Mouse (Mus musculus) lung, embryonic 16.5 days (tissue): ENCODE measurements around the gene Ednra. TPM values are rescaled to one million over a fixed set of nuclear protein-coding genes. Genes with fewer than 3 reads are reported as not detected.

Source experiments
- ATAC-seq: fragments of 200-750 bp; cut with Nextera tagmentation; 2 replicates; pipeline ENCODE4 v1.8.0; 2017; ENCODE audit warnings: low read depth, mild to moderate bottlenecking, moderate library complexity
- H3K27ac ChIP-seq: fragments of 300-500 bp; sonication (generic); 2 replicates; pipeline ENCODE4 v1.5.1; 2014; ENCODE audit warnings: mild to moderate bottlenecking, control low read depth, low read length
- H3K27me3 ChIP-seq: fragments of 300-500 bp; sonication (generic); 2 replicates; pipeline ENCODE4 v1.6.1; 2014; ENCODE audit warnings: low read depth, low read length, mixed read lengths; ENCODE audit not compliant: control insufficient read depth, insufficient read depth
- H3K36me3 ChIP-seq: fragments of 300-500 bp; sonication (generic); 2 replicates; pipeline ENCODE4 v1.6.1; 2014; ENCODE audit warnings: low read length; ENCODE audit not compliant: control insufficient read depth, insufficient read depth
- H3K4me1 ChIP-seq: fragments of 300-500 bp; sonication (generic); replicated peaks from 2 replicates; pipeline ENCODE4 v1.6.1; 2014; ENCODE audit warnings: low read length, mixed read lengths; ENCODE audit not compliant: control insufficient read depth, insufficient read depth
- H3K4me2 ChIP-seq: fragments of 300-500 bp; sonication (generic); 2 replicates; pipeline ENCODE4 v1.6.1; 2014; ENCODE audit warnings: low read depth, low read length, control low read depth
- H3K4me3 ChIP-seq: fragments of 300-500 bp; sonication (generic); 2 replicates; pipeline ENCODE4 v1.5.1; 2014; ENCODE audit warnings: mild to moderate bottlenecking, low read length, control low read depth
- H3K9ac ChIP-seq: fragments of 300-500 bp; sonication (generic); 2 replicates; pipeline ENCODE4 v1.6.1; 2014; ENCODE audit warnings: low read length, control low read depth
- H3K9me3 ChIP-seq: fragments of 300-500 bp; sonication (generic); 2 replicates; pipeline ENCODE4 v1.6.1; 2016; ENCODE audit warnings: low read length; ENCODE audit not compliant: control insufficient read depth
- WGBS: fragments of 180-500 bp; shearing (Covaris S2); extraction: QIAGEN DNeasy Blood & Tissue Kit; methylation state at CpG from one replicate; pipeline ENCODE4 v1.1.7; 2014; 5-methylcytosine and 5-hydroxymethylcytosine counted together
- polyA plus RNA-seq: library from polyadenylated mRNA; unstranded; fragments of >200 nt; fragmentation: Nextera tagmentation; extraction: Ambion mirVana; gene quantifications from 2 replicates; pipeline ENCODE4 v1.2.1, GENCODE M21; 2015

The Ednra gene
- polyA plus RNA-seq, 1 experiment from 2014 or later = 113 TPM

- Histone ChIP-seq H3K4me2 (no peak overlapping the region), H3K9ac (no peak overlapping the region), H3K9me3 (no peaks in the 10 kb centered on the region), H3K27me3 (no peaks in the 10 kb centered on the region), H3K4me3 (no peak overlapping the region), H3K4me1 (peaks cover 15% of the 10 kb centered on the region), H3K36me3 (peaks cover 5% of the 10 kb centered on the region; the same call in 1 of the 2 replicates), H3K27ac (peak overlapping the region; percentile 80)
- peak; percentile 37; the same call in 1 of the 2 replicates for ATAC-seq
- 31% methylated on average over 15 of the region's 15 CpGs for WGBS
Measured at GRCm38 (mm10) chr8:77682008-77682934, 42.0 kb downstream of the Ednra start.

DNA sequence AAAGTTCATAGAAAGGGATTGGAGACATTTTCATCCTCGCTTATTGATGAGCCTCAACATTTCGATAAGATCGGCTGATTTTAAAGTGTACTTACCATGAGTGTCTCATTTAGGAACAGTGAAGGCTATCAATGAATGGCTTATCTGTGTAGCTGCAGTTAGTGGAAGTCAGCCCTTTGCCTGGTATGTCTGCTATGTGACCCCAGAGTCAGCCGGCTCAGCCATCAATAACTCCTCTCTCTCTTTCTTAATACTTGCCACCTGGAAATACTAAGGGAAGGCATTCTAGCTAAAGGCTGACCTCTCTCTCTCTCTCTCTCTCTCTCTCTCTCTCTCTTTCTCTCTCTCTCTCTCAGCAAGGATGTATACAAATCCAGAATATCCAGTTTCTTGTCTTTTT, 52.2 kb downstream of the Ednra start:
- WGBS = 42% methylated on average over 4 of the region's 4 CpGs

DNA sequence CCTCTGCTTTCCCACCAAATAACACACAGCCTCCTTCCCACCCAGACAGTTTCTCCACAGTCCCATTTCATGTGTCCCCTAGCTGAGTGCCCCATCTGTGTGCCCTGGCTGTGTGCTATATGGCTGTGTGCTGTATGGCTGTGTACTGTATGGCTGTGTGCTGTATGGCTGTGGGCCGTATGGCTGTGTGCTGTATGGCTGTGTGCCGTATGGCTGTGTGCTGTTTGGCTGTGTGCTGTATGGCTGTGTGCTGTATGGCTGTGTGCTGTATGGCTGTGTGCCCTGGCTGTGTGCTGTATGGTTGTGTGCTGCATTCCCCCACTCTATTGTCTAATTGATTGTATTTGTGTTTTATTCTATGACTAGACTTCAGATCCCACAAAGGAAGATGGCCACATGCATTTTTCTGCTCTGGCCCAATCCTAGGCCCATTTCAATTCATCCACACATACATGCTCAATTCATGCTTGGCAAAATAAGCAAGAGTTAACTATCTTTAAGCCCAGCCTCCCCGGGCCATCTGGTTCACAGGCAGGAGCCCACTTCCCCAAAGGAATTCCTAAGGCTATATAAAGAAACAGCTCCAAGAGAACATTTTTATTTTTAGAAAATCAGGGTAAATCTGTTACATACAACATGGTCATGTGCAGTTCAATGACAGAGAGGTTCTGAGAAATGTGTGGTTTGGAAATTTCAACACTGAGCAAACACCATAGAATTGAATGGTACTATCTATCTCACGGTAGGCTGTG, 53.5 kb downstream of the Ednra start:
- WGBS = 80% methylated on average over 4 of the region's 4 CpGs
- no peak overlapping the region for H3K27ac ChIP-seq
- no peaks in the 10 kb centered on the region for H3K4me1 ChIP-seq
- H3K9ac ChIP-seq = no peak overlapping the region
- no peak for ATAC-seq
- H3K36me3 ChIP-seq = peaks cover 30% of the 10 kb centered on the region
- H3K9me3 ChIP-seq = no peaks in the 10 kb centered on the region
- H3K4me2 ChIP-seq = no peak overlapping the region
- no peak overlapping the region for H3K4me3 ChIP-seq
- no peaks in the 10 kb centered on the region for H3K27me3 ChIP-seq

More for the DNA sequence above, 52.2 kb downstream of the Ednra start:
- Histone ChIP-seq H3K4me1 (no peaks in the 10 kb centered on the region), H3K27me3 (no peaks in the 10 kb centered on the region), H3K36me3 (peaks cover 23% of the 10 kb centered on the region), H3K27ac (no peak overlapping the region), H3K4me3 (no peak overlapping the region), H3K9ac (no peak overlapping the region), H3K4me2 (no peak overlapping the region), H3K9me3 (no peaks in the 10 kb centered on the region)
- ATAC-seq = no peak

GRCm38 (mm10) chr8:77667916-77668315, 56.3 kb downstream of the Ednra start:
- H3K4me1 ChIP-seq = no peaks in the 10 kb centered on the region
- H3K9me3 ChIP-seq = no peaks in the 10 kb centered on the region
- H3K9ac ChIP-seq = no peak overlapping the region
- no peak overlapping the region for H3K4me3 ChIP-seq
- no peak for ATAC-seq
- no peak overlapping the region for H3K27ac ChIP-seq
- H3K27me3 ChIP-seq = no peaks in the 10 kb centered on the region
- WGBS = 72% methylated on average over 5 of the region's 5 CpGs
- no peak overlapping the region for H3K4me2 ChIP-seq
- peaks cover 30% of the 10 kb centered on the region for H3K36me3 ChIP-seq

DNA sequence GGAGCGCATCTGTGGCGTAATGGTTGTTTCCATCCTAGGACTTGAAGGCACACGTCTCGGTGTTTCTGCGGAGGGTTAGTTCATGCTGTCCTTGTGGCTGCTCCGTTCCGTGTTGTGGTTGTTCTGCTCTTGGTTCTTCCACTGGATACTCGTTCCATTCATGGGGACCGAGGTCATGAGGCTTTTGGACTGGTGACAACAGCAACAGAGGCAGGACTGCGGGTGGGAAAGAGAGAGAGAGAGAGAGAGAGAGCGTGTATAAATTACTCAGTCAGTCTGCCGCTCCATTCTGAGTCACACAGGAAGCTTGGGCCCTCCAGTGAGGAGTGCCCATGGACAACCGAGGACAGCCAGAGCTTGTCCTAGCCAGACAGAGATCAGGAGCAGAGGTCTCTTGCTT, 59.4 kb downstream of the Ednra start:
- H3K9ac ChIP-seq = no peak overlapping the region
- no peaks in the 10 kb centered on the region for H3K4me1 ChIP-seq
- H3K27me3 ChIP-seq = no peaks in the 10 kb centered on the region
- WGBS = 90% methylated on average over 13 of the region's 13 CpGs
- H3K4me3 ChIP-seq = no peak overlapping the region
- no peaks in the 10 kb centered on the region for H3K9me3 ChIP-seq
- ATAC-seq = no peak
- H3K27ac ChIP-seq = no peak overlapping the region
- H3K36me3 ChIP-seq = peaks cover 27% of the 10 kb centered on the region
- H3K4me2 ChIP-seq = no peak overlapping the region

GRCm38 (mm10) chr8:77659534-77660080, 64.7 kb downstream of the Ednra start:
- H3K27me3 ChIP-seq = no peaks in the 10 kb centered on the region
- no peak overlapping the region for H3K4me2 ChIP-seq
- WGBS = 56% methylated on average over 4 of the region's 4 CpGs
- no peak overlapping the region for H3K27ac ChIP-seq
- no peak overlapping the region for H3K4me3 ChIP-seq
- H3K36me3 ChIP-seq = peaks cover 5% of the 10 kb centered on the region
- no peak for ATAC-seq
- no peaks in the 10 kb centered on the region for H3K4me1 ChIP-seq
- no peaks in the 10 kb centered on the region for H3K9me3 ChIP-seq
- no peak overlapping the region for H3K9ac ChIP-seq

DNA sequence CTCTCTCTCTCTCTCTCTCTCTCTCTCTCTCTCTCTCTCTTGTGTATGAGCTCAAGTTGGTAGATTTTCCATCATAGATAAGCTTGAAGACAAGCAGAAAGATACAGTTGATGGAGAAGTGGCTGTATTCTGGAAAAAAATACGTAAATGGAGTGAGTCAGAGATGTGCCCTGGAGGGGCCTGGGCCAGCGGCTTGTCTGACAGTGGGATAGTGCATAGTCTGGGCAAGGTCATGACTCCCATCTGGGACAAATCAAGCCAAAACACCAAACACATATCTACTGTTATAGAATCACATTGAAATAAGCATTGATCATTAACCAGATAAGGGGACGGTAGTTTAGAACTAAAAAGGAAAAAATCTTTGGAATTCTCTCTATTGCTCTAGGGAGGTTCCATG, 65.9 kb downstream of the Ednra start:
- Histone ChIP-seq H3K4me3 (no peak overlapping the region), H3K4me2 (no peak overlapping the region), H3K9me3 (no peaks in the 10 kb centered on the region), H3K27me3 (no peaks in the 10 kb centered on the region), H3K36me3 (no peaks in the 10 kb centered on the region; the same call in 1 of the 2 replicates), H3K9ac (no peak overlapping the region), H3K4me1 (no peaks in the 10 kb centered on the region), H3K27ac (no peak overlapping the region)
- ATAC-seq = no peak
- 51% methylated on average over 3 of the region's 3 CpGs for WGBS

DNA sequence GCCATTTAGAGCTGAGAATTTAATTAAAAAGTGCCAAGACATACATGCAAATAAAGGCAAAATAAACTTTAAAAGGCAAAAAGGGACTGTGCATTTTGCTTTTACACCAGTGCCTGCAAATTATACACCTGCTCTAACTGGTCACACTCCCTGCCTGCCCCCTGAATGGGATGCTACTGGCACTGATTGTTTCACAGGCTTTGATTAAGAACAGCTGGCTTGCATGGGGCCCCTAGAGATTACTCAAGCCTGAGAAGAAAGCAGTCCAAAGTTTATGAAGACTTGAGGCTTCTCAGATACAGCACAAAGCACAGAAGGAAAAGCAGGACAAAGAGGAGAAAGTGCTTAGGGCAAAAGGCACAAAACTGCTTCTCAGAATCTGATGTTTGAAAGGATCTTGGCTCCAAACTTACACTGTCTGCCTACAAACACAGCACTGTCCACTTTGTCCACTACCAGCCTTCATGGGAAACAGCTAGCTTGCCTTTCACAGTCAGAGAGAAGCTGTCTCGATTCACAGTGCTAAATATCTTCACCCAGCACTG, 73.5 kb downstream of the Ednra start:
- H3K36me3 ChIP-seq = no peaks in the 10 kb centered on the region
- H3K27ac ChIP-seq = no peak overlapping the region
- H3K9me3 ChIP-seq = no peaks in the 10 kb centered on the region
- H3K27me3 ChIP-seq = no peaks in the 10 kb centered on the region
- WGBS = 44% methylated on average over 1 of the region's 1 CpGs
- ATAC-seq = no peak
- H3K4me1 ChIP-seq = no peaks in the 10 kb centered on the region
- H3K4me2 ChIP-seq = no peak overlapping the region
- no peak overlapping the region for H3K4me3 ChIP-seq
- H3K9ac ChIP-seq = no peak overlapping the region
